8 mouse cellular contexts compared by ENCODE assay signal in the genomic region with DNA sequence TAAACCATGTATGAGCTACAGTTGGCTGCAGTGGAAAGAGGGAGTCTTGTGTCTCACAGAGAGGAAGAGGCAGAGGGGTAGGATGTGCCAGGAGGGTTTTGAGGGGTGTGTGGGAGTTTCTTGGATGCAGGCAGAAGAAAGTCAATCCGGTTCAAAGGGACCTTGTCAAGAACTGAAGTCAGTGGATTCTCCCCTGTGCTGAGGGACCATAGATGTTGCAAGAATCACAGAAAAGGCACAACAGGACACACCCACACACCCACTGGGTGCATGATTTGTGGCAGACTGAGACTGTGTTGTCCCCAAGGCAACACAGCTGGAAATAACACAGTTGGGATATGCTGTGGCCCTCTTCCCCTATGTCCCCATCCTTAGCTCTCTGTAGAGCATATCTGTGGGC.
DNase-seq lines count a peak whose midpoint lies in the region; ATAC-seq and TF ChIP-seq lines count a peak whose summit lies in the region.

No protein-coding gene starts in this region.

- H3K4me2 ChIP-seq in lung, embryonic 14.5 days: no peak overlapping the region
- H3K4me2 ChIP-seq in hindbrain, postnatal 0 days (ENCODE audit: low read depth, low read length): no peak overlapping the region

- TF ChIP-seq POLR2A in small intestine, adult 2 months (IDR thresholded peaks at IDR 0.05; ENCODE audit: low read depth, low read length): no peak
- no peak for TF ChIP-seq POLR2A in cerebellum, adult 2 months (IDR thresholded peaks at IDR 0.05; ENCODE audit: borderline replicate concordance, insufficient read depth, low read length)

- 0 out of 2 replicates have a peak overlapping the region, but pooled peaks have one; percentile 18 for H3K27ac ChIP-seq in lung, embryonic 14.5 days (ENCODE audit: low read depth)
- peak overlapping the region; percentile 64; the same call in 1 of the 2 replicates for H3K27ac ChIP-seq in hindbrain, postnatal 0 days
- H3K27ac ChIP-seq in small intestine, adult 2 months (ENCODE audit: insufficient read depth, low read depth, low read length): peak overlapping the region; percentile 58
- H3K27ac ChIP-seq in cerebellum, adult 2 months (ENCODE audit: insufficient read depth, low read length): no peak overlapping the region

- no peak overlapping the region for H3K9ac ChIP-seq in lung, embryonic 14.5 days
- H3K9ac ChIP-seq in hindbrain, postnatal 0 days (replicated peaks; ENCODE audit: low read length): no peak overlapping the region

- no peak for TF ChIP-seq CTCF in lung, embryonic 14.5 days (IDR thresholded peaks at IDR 0.05; ENCODE audit: low read depth)
- no peak for TF ChIP-seq CTCF in hindbrain, postnatal 0 days (IDR thresholded peaks at IDR 0.05; ENCODE audit: low read depth)
- no peak for TF ChIP-seq CTCF in small intestine, adult 2 months (IDR thresholded peaks at IDR 0.05; ENCODE audit: extremely low read depth, insufficient read length, insufficient replicate concordance, low read depth, low read length)
- no peak for TF ChIP-seq CTCF in cerebellum, adult 2 months (IDR thresholded peaks at IDR 0.05; ENCODE audit: borderline replicate concordance, insufficient read depth, low read depth, low read length)

- H3K9me3 ChIP-seq in lung, embryonic 14.5 days (ENCODE audit: low read depth, low read length): peaks cover 6% of the 10 kb centered on the region; the same call in 1 of the 2 replicates
- no peaks in the 10 kb centered on the region for H3K9me3 ChIP-seq in hindbrain, postnatal 0 days (ENCODE audit: low read length)

- no peaks in the 10 kb centered on the region for H3K27me3 ChIP-seq in lung, embryonic 14.5 days (ENCODE audit: insufficient read depth, low read length)
- H3K27me3 ChIP-seq in hindbrain, postnatal 0 days (ENCODE audit: insufficient read depth, low read length): no peaks in the 10 kb centered on the region
- no peaks in the 10 kb centered on the region for H3K27me3 ChIP-seq in small intestine, adult 2 months (ENCODE audit: control insufficient read depth, insufficient read depth, low read length)
- no peaks in the 10 kb centered on the region for H3K27me3 ChIP-seq in cerebellum, adult 2 months (ENCODE audit: control insufficient read depth, insufficient read depth, low read length)

- H3K36me3 ChIP-seq in lung, embryonic 14.5 days (ENCODE audit: insufficient read depth): no peaks in the 10 kb centered on the region
- no peaks in the 10 kb centered on the region for H3K36me3 ChIP-seq in hindbrain, postnatal 0 days (ENCODE audit: insufficient read depth, low read length)
- no peaks in the 10 kb centered on the region for H3K36me3 ChIP-seq in small intestine, adult 2 months (ENCODE audit: control insufficient read depth, insufficient read depth, low read length)

- WGBS in lung, embryonic 14.5 days: 74% methylated on average over 1 of the region's 1 CpGs
- WGBS in hindbrain, postnatal 0 days: 79% methylated on average over 1 of the region's 1 CpGs
- WGBS in small intestine, adult 2 months: 84% methylated on average over 1 of the region's 1 CpGs
- 77% methylated on average over 1 of the region's 1 CpGs for WGBS in cerebellum, adult 2 months

- no peak for ATAC-seq in lung, embryonic 14.5 days (ENCODE audit: insufficient read depth)
- ATAC-seq in hindbrain, postnatal 0 days: no peak

- no peak overlapping the region for H3K4me3 ChIP-seq in lung, embryonic 14.5 days (ENCODE audit: low read depth, low read length)
- H3K4me3 ChIP-seq in hindbrain, postnatal 0 days (ENCODE audit: low read length): no peak overlapping the region
- no peak overlapping the region for H3K4me3 ChIP-seq in small intestine, adult 2 months (ENCODE audit: low read depth, low read length)
- H3K4me3 ChIP-seq in cerebellum, adult 2 months (replicated peaks; ENCODE audit: insufficient read depth, low read depth, low read length): no peak overlapping the region

- H3K4me1 ChIP-seq in lung, embryonic 14.5 days (ENCODE audit: insufficient read depth): peaks cover 18% of the 10 kb centered on the region
- peaks cover 40% of the 10 kb centered on the region for H3K4me1 ChIP-seq in hindbrain, postnatal 0 days (ENCODE audit: insufficient read depth, low read length)
- peaks cover 40% of the 10 kb centered on the region for H3K4me1 ChIP-seq in small intestine, adult 2 months (ENCODE audit: control insufficient read depth, insufficient read depth, insufficient read length, low read length)
- peaks cover 56% of the 10 kb centered on the region for H3K4me1 ChIP-seq in cerebellum, adult 2 months (ENCODE audit: control insufficient read depth, insufficient read depth, low read length)

- DNase-seq in adrenal gland, adult 2 months: peak; percentile 48
- DNase-seq in adrenal gland, adult (ENCODE audit: inconsistent age in 2 of 2, low spot score in 1 of 2): no peak
- no peak for DNase-seq in lung, embryonic 14.5 days
- no peak for DNase-seq in lung, postnatal 4 days
- no peak for DNase-seq in hindbrain, postnatal 0 days (ENCODE audit: low spot score)
- no peak for DNase-seq in cerebellum, adult 2 months
- no peak for DNase-seq in adrenal gland, adult 18-20 months (ENCODE audit: low spot score in 2 of 2)
